ENCODE assay signal across 9 mouse cellular contexts in the genomic region with DNA sequence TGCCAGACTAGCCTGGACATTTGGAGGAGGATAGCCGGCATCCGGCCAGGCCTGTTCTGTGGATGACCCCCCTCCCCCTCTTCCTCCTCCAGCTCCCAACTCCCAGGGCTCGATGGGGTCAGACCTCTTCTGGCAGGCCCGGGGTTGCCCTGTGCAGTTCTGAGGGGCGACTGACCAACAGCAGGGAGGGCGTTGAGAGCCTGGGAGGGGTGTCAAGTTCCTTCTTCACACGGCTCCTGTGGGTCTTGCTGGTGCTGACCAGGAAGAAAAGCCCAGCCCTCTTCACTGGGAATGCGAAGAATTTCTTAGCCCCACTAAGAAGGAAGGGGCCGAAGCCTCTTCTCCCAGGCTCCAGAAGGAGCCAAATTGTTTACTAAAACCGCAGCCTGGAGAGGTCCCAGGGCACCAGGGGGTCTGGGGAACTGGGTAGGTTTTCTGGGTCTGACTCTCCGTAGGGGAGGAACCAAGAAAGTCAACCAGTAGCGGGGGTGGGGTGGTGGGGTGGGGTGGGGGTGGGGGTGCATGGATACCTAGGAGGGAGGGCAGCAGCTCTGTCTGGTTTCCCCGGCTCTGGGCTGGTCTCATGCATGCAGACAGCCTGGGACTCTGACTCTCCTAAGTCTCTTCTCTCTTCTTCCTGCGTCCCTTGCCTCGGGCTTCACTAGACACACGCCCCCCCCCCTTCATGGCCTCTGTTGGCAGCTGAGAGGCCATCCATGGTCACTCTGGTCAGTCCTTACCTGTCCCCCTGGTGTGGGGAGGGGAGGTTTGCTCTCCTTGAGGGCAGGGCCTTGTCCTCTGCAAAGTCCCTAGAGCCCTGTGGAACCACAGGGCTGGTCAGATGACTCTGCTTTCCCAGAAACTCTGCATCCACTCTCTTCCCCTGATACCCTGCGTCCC. TPM values are rescaled to one million over a fixed set of nuclear protein-coding genes. Genes with fewer than 3 reads are reported as not detected.
A peak's percentile ranks its signal among the peaks of the same experiment; 100 is the strongest.
DNase-seq lines count a peak whose midpoint lies in the region; ATAC-seq and TF ChIP-seq lines count a peak whose summit lies in the region.
"Had no signal": no experiment of that assay in that cellular context is flagged by ENCODE, and none has a peak within 500 bp of the region (broad histone marks: within the 10 kb centered on the region; RNA-seq: fewer than 3 reads in every experiment).

No protein-coding gene starts in this region.

- peak overlapping the region; percentile 25 for H3K4me2 ChIP-seq in heart, embryonic 11.5 days
- peak overlapping the region; percentile 9; the same call in 1 of the 2 replicates for H3K4me2 ChIP-seq in intestine, postnatal 0 days (replicated peaks; ENCODE audit: low read depth)
- peak overlapping the region; percentile 31 for H3K4me2 ChIP-seq in lung, embryonic 15.5 days
- H3K4me2 ChIP-seq in forebrain, embryonic 12.5 days: no peak overlapping the region
- H3K4me2 ChIP-seq: midbrain, embryonic 12.5 days had no signal

- peak overlapping the region; percentile 49; the same call in 1 of the 2 replicates for H3K9ac ChIP-seq in heart, embryonic 11.5 days (ENCODE audit: low read depth, low read length)
- no peak overlapping the region for H3K9ac ChIP-seq in intestine, postnatal 0 days (ENCODE audit: low read depth, low read length)
- H3K9ac ChIP-seq in lung, embryonic 15.5 days: peak overlapping the region; percentile 33
- no peak overlapping the region for H3K9ac ChIP-seq in forebrain, embryonic 12.5 days
- H3K9ac ChIP-seq: midbrain, embryonic 12.5 days had no signal

- peak overlapping the region; percentile 74 for H3K27ac ChIP-seq in heart, embryonic 11.5 days (ENCODE audit: low read depth, low read length)
- peak overlapping the region; percentile 70 for H3K27ac ChIP-seq in intestine, postnatal 0 days (ENCODE audit: low read depth, low read length)
- peak overlapping the region; percentile 98 for H3K27ac ChIP-seq in lung, embryonic 15.5 days
- H3K27ac ChIP-seq in cerebellum, adult 2 months (ENCODE audit: insufficient read depth, low read length): no peak overlapping the region
- H3K27ac ChIP-seq in forebrain, embryonic 12.5 days: no peak overlapping the region
- H3K27ac ChIP-seq: midbrain, embryonic 12.5 days had no signal

- no peaks in the 10 kb centered on the region for H3K27me3 ChIP-seq in heart, embryonic 11.5 days (ENCODE audit: control insufficient read depth, insufficient read depth, low read length)
- H3K27me3 ChIP-seq in intestine, postnatal 0 days (replicated peaks; ENCODE audit: control insufficient read depth, insufficient read depth, low read length): no peaks in the 10 kb centered on the region
- no peaks in the 10 kb centered on the region for H3K27me3 ChIP-seq in lung, embryonic 15.5 days
- H3K27me3 ChIP-seq in cerebellum, adult 2 months (ENCODE audit: control insufficient read depth, insufficient read depth, low read length): no peaks in the 10 kb centered on the region
- H3K27me3 ChIP-seq in forebrain, embryonic 12.5 days: no peaks in the 10 kb centered on the region
- H3K27me3 ChIP-seq: midbrain, embryonic 12.5 days had no signal

- no peaks in the 10 kb centered on the region for H3K9me3 ChIP-seq in heart, embryonic 11.5 days (replicated peaks; ENCODE audit: control insufficient read depth, low read length)
- no peaks in the 10 kb centered on the region for H3K9me3 ChIP-seq in intestine, postnatal 0 days (ENCODE audit: control insufficient read depth)
- H3K9me3 ChIP-seq in lung, embryonic 15.5 days: no peaks in the 10 kb centered on the region
- H3K9me3 ChIP-seq in forebrain, embryonic 12.5 days: no peaks in the 10 kb centered on the region
- H3K9me3 ChIP-seq: midbrain, embryonic 12.5 days had no signal

- no peak overlapping the region for H3K4me3 ChIP-seq in heart, embryonic 11.5 days (ENCODE audit: low read depth, low read length)
- no peak overlapping the region for H3K4me3 ChIP-seq in intestine, postnatal 0 days (ENCODE audit: low read depth, low read length)
- H3K4me3 ChIP-seq in lung, embryonic 15.5 days: no peak overlapping the region
- H3K4me3 ChIP-seq in cerebellum, adult 2 months (replicated peaks; ENCODE audit: insufficient read depth, low read depth, low read length): no peak overlapping the region
- no peak overlapping the region for H3K4me3 ChIP-seq in forebrain, embryonic 12.5 days (replicated peaks)
- H3K4me3 ChIP-seq: midbrain, embryonic 12.5 days had no signal

- H3K36me3 ChIP-seq in heart, embryonic 11.5 days (ENCODE audit: control insufficient read depth, insufficient read depth, low read length): no peaks in the 10 kb centered on the region
- H3K36me3 ChIP-seq in intestine, postnatal 0 days (ENCODE audit: control insufficient read depth, insufficient read depth): no peaks in the 10 kb centered on the region
- H3K36me3 ChIP-seq in lung, embryonic 15.5 days: no peaks in the 10 kb centered on the region
- no peaks in the 10 kb centered on the region for H3K36me3 ChIP-seq in forebrain, embryonic 12.5 days (replicated peaks)
- H3K36me3 ChIP-seq: midbrain, embryonic 12.5 days had no signal

- TF ChIP-seq CTCF in intestine, postnatal 0 days (IDR thresholded peaks at IDR 0.05; ENCODE audit: low read depth): no peak
- TF ChIP-seq CTCF in cerebellum, adult 2 months (IDR thresholded peaks at IDR 0.05; ENCODE audit: borderline replicate concordance, insufficient read depth, low read depth, low read length): no peak

- no peak for DNase-seq in heart, adult 8-10 months (ENCODE audit: low spot score)
- DNase-seq in embryo, embryonic 10 days (ENCODE audit: low spot score): peak; percentile 88
- no peak for DNase-seq in cerebellum, adult 2 months
- no peak for DNase-seq in right cerebral cortex, postnatal 4 days

- no peak for TF ChIP-seq POLR2A in cerebellum, adult 2 months (IDR thresholded peaks at IDR 0.05; ENCODE audit: borderline replicate concordance, insufficient read depth, low read length)

- ATAC-seq in heart, embryonic 11.5 days (replicated peaks; ENCODE audit: insufficient number of reproducible peaks, low FRiP score, low TSS enrichment): no peak; the same call in 1 of the 2 replicates
- peak; percentile 32; the same call in 1 of the 2 replicates for ATAC-seq in intestine, postnatal 0 days
- peak; percentile 82 for ATAC-seq in lung, embryonic 15.5 days (ENCODE audit: borderline replicate concordance, extremely low read depth, low FRiP score, low TSS enrichment)
- ATAC-seq in forebrain, embryonic 12.5 days (ENCODE audit: low FRiP score): no peak

- peaks cover 22% of the 10 kb centered on the region for H3K4me1 ChIP-seq in heart, embryonic 11.5 days (ENCODE audit: control insufficient read depth, insufficient read depth, low read length)
- H3K4me1 ChIP-seq in intestine, postnatal 0 days (replicated peaks; ENCODE audit: control insufficient read depth, insufficient read depth, low read length): peaks cover 8% of the 10 kb centered on the region
- peaks cover 37% of the 10 kb centered on the region for H3K4me1 ChIP-seq in lung, embryonic 15.5 days
- no peaks in the 10 kb centered on the region; the same call in 1 of the 2 replicates for H3K4me1 ChIP-seq in cerebellum, adult 2 months (ENCODE audit: control insufficient read depth, insufficient read depth, low read length)
- 0 out of 2 replicates have a peak, but pooled peaks cover 2% of the 10 kb centered on the region for H3K4me1 ChIP-seq in forebrain, embryonic 12.5 days

- WGBS in heart, embryonic 11.5 days (ENCODE audit: insufficient replicate concordance): 8% methylated on average over 17 of the region's 17 CpGs
- 42% methylated on average over 14 of the region's 17 CpGs for WGBS in intestine, postnatal 0 days
- WGBS in lung, embryonic 15.5 days: 9% methylated on average over 17 of the region's 17 CpGs
- 40% methylated on average over 17 of the region's 17 CpGs for WGBS in cerebellum, adult 2 months
- 18% methylated on average over 14 of the region's 17 CpGs for WGBS in forebrain, embryonic 12.5 days

RNA-seq across cellular contexts. Expression of gene Myh9, which starts 41.1 kb away (rescaled TPM):
- polyA plus RNA-seq in heart, embryonic 11.5 days (2014; fragmentation: Nextera tagmentation; extraction: Ambion mirVana): 30.4 and 31.8 TPM in 2 replicates
- 100 to 1,000 TPM in 1 of 4 experiments, 10 to 100 TPM in 3; 72.5 to 127 (median 97.2) TPM for total RNA-seq in heart, adult 8-10 months (2022)
- 25.7 and 27.7 TPM in 2 replicates for polyA plus RNA-seq in intestine, postnatal 0 days (2015; fragmentation: Nextera tagmentation; extraction: Ambion mirVana)
- 62.5 and 67.7 TPM in 2 replicates for polyA plus RNA-seq in lung, embryonic 15.5 days (2015; fragmentation: Nextera tagmentation; extraction: Ambion mirVana)
- 44.2 and 45.2 TPM in 2 replicates for polyA plus RNA-seq in cerebellum, adult 2 months (2012; rRNA removed)
- polyA plus RNA-seq in forebrain, embryonic 12.5 days (2016; fragmentation: Nextera tagmentation; extraction: Ambion mirVana): 24.6 and 27.6 TPM in 2 replicates

RNA-seq across cellular contexts. Expression of gene Txn2, which starts 45.8 kb away (rescaled TPM):
- 284 and 293 TPM in 2 replicates for polyA plus RNA-seq in heart, embryonic 11.5 days (2014; fragmentation: Nextera tagmentation; extraction: Ambion mirVana)
- total RNA-seq in heart, adult 8-10 months (2022): 100 to 1,000 TPM; 303 to 339 (median 309) TPM
- polyA plus RNA-seq in intestine, postnatal 0 days (2015; fragmentation: Nextera tagmentation; extraction: Ambion mirVana): 165 and 173 TPM in 2 replicates
- polyA plus RNA-seq in lung, embryonic 15.5 days (2015; fragmentation: Nextera tagmentation; extraction: Ambion mirVana): 207 and 211 TPM in 2 replicates
- 221 and 225 TPM in 2 replicates for polyA plus RNA-seq in cerebellum, adult 2 months (2012; rRNA removed)
- 203 and 210 TPM in 2 replicates for polyA plus RNA-seq in forebrain, embryonic 12.5 days (2016; fragmentation: Nextera tagmentation; extraction: Ambion mirVana)

Comparison
In these comparisons a context has a peak if more than half of its experiments do, and no peak if none do; other contexts are left out.
1. ATAC-seq: peak in intestine, postnatal 0 days (single experiment) and lung, embryonic 15.5 days (single experiment); none in heart, embryonic 11.5 days (single experiment) and forebrain, embryonic 12.5 days (single experiment).
2. H3K27ac ChIP-seq: peak in heart, embryonic 11.5 days (single experiment), intestine, postnatal 0 days (single experiment) and lung, embryonic 15.5 days (single experiment); none in cerebellum, adult 2 months (single experiment) and forebrain, embryonic 12.5 days (single experiment).
3. H3K9ac ChIP-seq: peak in heart, embryonic 11.5 days (single experiment) and lung, embryonic 15.5 days (single experiment); none in intestine, postnatal 0 days (single experiment) and forebrain, embryonic 12.5 days (single experiment).